ENCODE assay signal across 11 mouse cellular contexts in the genomic region with DNA sequence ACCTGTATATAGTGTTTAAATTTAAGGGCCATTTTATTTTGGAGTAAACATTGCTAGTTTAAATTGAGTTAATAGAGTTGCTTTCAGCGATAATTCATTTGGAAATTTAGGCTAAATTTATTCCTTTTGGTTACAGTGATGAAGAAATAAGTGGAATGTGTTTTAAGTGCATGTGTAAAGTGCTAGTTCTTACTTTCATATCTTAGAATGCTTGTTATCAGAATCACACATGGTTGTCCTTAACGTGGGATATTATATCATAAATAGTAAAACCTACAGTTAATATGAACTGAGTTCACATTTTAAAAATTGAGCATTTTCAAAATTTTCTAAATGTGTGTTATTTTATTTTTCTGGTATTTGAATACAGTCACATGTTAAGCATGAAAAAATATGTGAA. TPM values are rescaled to one million over a fixed set of nuclear protein-coding genes. Genes with fewer than 3 reads are reported as not detected.
DNase-seq lines count a peak whose midpoint lies in the region; ATAC-seq and TF ChIP-seq lines count a peak whose summit lies in the region.
"Had no signal": no experiment of that assay in that cellular context is flagged by ENCODE, and none has a peak within 500 bp of the region (broad histone marks: within the 10 kb centered on the region; RNA-seq: fewer than 3 reads in every experiment).

No protein-coding gene starts in this region.

- H3K4me3 ChIP-seq in heart, postnatal 0 days (ENCODE audit: low read depth, low read length), result peak overlapping the region; percentile 81; the same call in 1 of the 2 replicates
- peak overlapping the region; percentile 78; the same call in 1 of the 2 replicates for H3K4me3 ChIP-seq in forebrain, embryonic 13.5 days
- H3K4me3 ChIP-seq in liver, postnatal 0 days (ENCODE audit: low read depth, low read length), result peak overlapping the region; percentile 91

- no peak overlapping the region for H3K27ac ChIP-seq in heart, postnatal 0 days (ENCODE audit: low read depth)
- no peak overlapping the region for H3K27ac ChIP-seq in forebrain, embryonic 13.5 days
- H3K27ac ChIP-seq in liver, postnatal 0 days (ENCODE audit: low read depth), result no peak overlapping the region

- TF ChIP-seq EP300 in heart, postnatal 0 days (IDR thresholded peaks at IDR 0.05; ENCODE audit: low read depth), result no peak
- no peak for TF ChIP-seq EP300 in liver, postnatal 0 days (IDR thresholded peaks at IDR 0.05; ENCODE audit: low read depth)

- intact Hi-C loops in heart, postnatal 10 days (cut with DNase I), result no loop called here

- WGBS in heart, postnatal 0 days, result 46% methylated on average over 2 of the region's 2 CpGs
- 84% methylated on average over 2 of the region's 2 CpGs for WGBS in forebrain, embryonic 13.5 days
- 52% methylated on average over 2 of the region's 2 CpGs for WGBS in liver, postnatal 0 days (ENCODE audit: insufficient replicate concordance)

- H3K4me2 ChIP-seq in heart, postnatal 0 days (ENCODE audit: low read depth, low read length), result peak overlapping the region; percentile 72; the same call in 1 of the 2 replicates
- no peak overlapping the region for H3K4me2 ChIP-seq in forebrain, embryonic 13.5 days
- peak overlapping the region; percentile 69; the same call in 1 of the 2 replicates for H3K4me2 ChIP-seq in liver, postnatal 0 days (ENCODE audit: low read depth, low read length)

- no peaks in the 10 kb centered on the region for H3K27me3 ChIP-seq in heart, postnatal 0 days (ENCODE audit: control insufficient read depth, insufficient read depth, low read length)
- no peaks in the 10 kb centered on the region for H3K27me3 ChIP-seq in forebrain, embryonic 13.5 days
- no peaks in the 10 kb centered on the region for H3K27me3 ChIP-seq in liver, postnatal 0 days (ENCODE audit: insufficient read depth, low read length)

- no peaks in the 10 kb centered on the region for H3K9me3 ChIP-seq in heart, postnatal 0 days (replicated peaks; ENCODE audit: control insufficient read depth, low read length)
- no peaks in the 10 kb centered on the region for H3K9me3 ChIP-seq in forebrain, embryonic 13.5 days (replicated peaks)
- no peaks in the 10 kb centered on the region for H3K9me3 ChIP-seq in liver, postnatal 0 days (ENCODE audit: low read length)

- DNase-seq in heart, postnatal 0 days (ENCODE audit: low spot score), result no peak
- no peak for DNase-seq in heart, postnatal 10 days
- DNase-seq in A20 (ENCODE audit: low read depth, low spot score), result peak; percentile 13
- no peak for DNase-seq in liver, postnatal 0 days
- no peak for DNase-seq in thymus, postnatal 0 days (ENCODE audit: low spot score)
- no peak for DNase-seq in cerebellum, adult 9-11 months
- no peak for DNase-seq in cerebellum, adult 18-20 months

- no peak for ATAC-seq in heart, postnatal 0 days (ENCODE audit: insufficient read depth, low read depth)
- no peak for ATAC-seq in forebrain, embryonic 13.5 days
- ATAC-seq in liver, postnatal 0 days, result no peak

- no peak for TF ChIP-seq CTCF in heart, postnatal 0 days (IDR thresholded peaks at IDR 0.05; ENCODE audit: low read depth)
- TF ChIP-seq CTCF in liver, postnatal 0 days (IDR thresholded peaks at IDR 0.05; ENCODE audit: low read depth), result no peak

- H3K4me1 ChIP-seq in heart, postnatal 0 days (ENCODE audit: control insufficient read depth, insufficient read depth), result no peaks in the 10 kb centered on the region
- H3K4me1 ChIP-seq in forebrain, embryonic 13.5 days, result no peaks in the 10 kb centered on the region
- peaks cover 6% of the 10 kb centered on the region for H3K4me1 ChIP-seq in liver, postnatal 0 days (ENCODE audit: insufficient read depth)

- no peaks in the 10 kb centered on the region for H3K36me3 ChIP-seq in heart, postnatal 0 days (replicated peaks; ENCODE audit: control insufficient read depth, insufficient read depth, low read length)
- H3K36me3 ChIP-seq in forebrain, embryonic 13.5 days (ENCODE audit: poor library complexity, severe bottlenecking), result no peaks in the 10 kb centered on the region
- H3K36me3 ChIP-seq in liver, postnatal 0 days (replicated peaks; ENCODE audit: insufficient read depth, low read length), result no peaks in the 10 kb centered on the region

- H3K9ac ChIP-seq in heart, postnatal 0 days (replicated peaks; ENCODE audit: low read depth, low read length), result no peak overlapping the region
- no peak overlapping the region for H3K9ac ChIP-seq in forebrain, embryonic 13.5 days
- no peak overlapping the region for H3K9ac ChIP-seq in liver, postnatal 0 days (replicated peaks)

RNA-seq across cellular contexts. Expression of gene Kdm6a, which starts 2.7 kb away (rescaled TPM):
- 39.4 and 52.1 TPM in 2 replicates for total RNA-seq in heart, postnatal 0 days (2014; rRNA removed; ENCODE audit: low replicate concordance)
- 12.0 and 12.4 TPM in 2 replicates for polyA plus RNA-seq in heart, postnatal 0 days (2015; fragmentation: Nextera tagmentation; extraction: Ambion mirVana)
- 10 to 100 TPM; 28.7 to 39.6 TPM for total RNA-seq in heart, postnatal 10 days (2021)
- polyA plus RNA-seq in forebrain, embryonic 13.5 days (2015; fragmentation: Nextera tagmentation; extraction: Ambion mirVana), result 19.4 and 21.0 TPM in 2 replicates
- polyA plus RNA-seq in liver, postnatal 0 days (2015; fragmentation: Nextera tagmentation; extraction: Ambion mirVana), result 9.2 and 9.4 TPM in 2 replicates
- polyA plus RNA-seq in thymus, postnatal 0 days (2015; fragmentation: Nextera tagmentation; extraction: Ambion mirVana), result 26.6 and 26.7 TPM in 2 replicates

RNA-seq across cellular contexts. Expression of gene Dusp21, which starts 19.5 kb away (rescaled TPM):
- total RNA-seq in heart, postnatal 0 days (2014; rRNA removed; ENCODE audit: low replicate concordance), result not detected in 2 replicates
- polyA plus RNA-seq in heart, postnatal 0 days (2015; fragmentation: Nextera tagmentation; extraction: Ambion mirVana), result not detected in 2 replicates
- not detected for total RNA-seq in heart, postnatal 10 days (2021)
- polyA plus RNA-seq in forebrain, embryonic 13.5 days (2015; fragmentation: Nextera tagmentation; extraction: Ambion mirVana), result not detected in 2 replicates
- polyA plus RNA-seq in liver, postnatal 0 days (2015; fragmentation: Nextera tagmentation; extraction: Ambion mirVana), result not detected in 2 replicates
- polyA plus RNA-seq in thymus, postnatal 0 days (2015; fragmentation: Nextera tagmentation; extraction: Ambion mirVana), result not detected in 2 replicates
- total RNA-seq: heart, adult 8-10 months; layer of hippocampus, postnatal 10 days; megakaryocyte progenitor cell, adult 5-6 weeks had no signal
